Mouse (Mus musculus) layer of hippocampus, postnatal 14 days (tissue): ENCODE results near the gene Gm3839. TPM values are rescaled to one million over a fixed set of nuclear protein-coding genes. Genes with fewer than 3 reads are reported as not detected.
"Not testable (repeated sequence)": the region's sequence is repeated elsewhere in the genome, so short reads cannot be mapped to it uniquely, and the experiment has no call there.

Experiments
- DNase-seq, 2 experiments: peaks; one replicate each; pipeline ENCODE4 v3.0.0; 2021 to 2022; ENCODE audit warnings: low spot score in 2 of 2, mixed read lengths in 1 of 2
- long read RNA-seq, 2 experiments: library from polyadenylated mRNA; stranded (forward); transcript quantifications; one replicate each; pipeline ENCODE4 v2.0.0; 2021
- microRNA-seq, 2 experiments: library from miRNA; unstranded; fragments of <30 nt; microRNA quantifications; one replicate each; pipeline ENCODE4 v1.2.0; 2021
- total RNA-seq, 2 experiments: library from RNA; stranded (reverse); gene quantifications; 2 replicates each; pipeline ENCODE4 v1.2.3; 2021

The Gm3839 gene
- under 1 TPM; 0.57 to 0.76 TPM for total RNA-seq
- long read RNA-seq, experiment 1: 0 reads
- long read RNA-seq, experiment 2: 0 reads

- DNase-seq: not testable (repeated sequence)
These were observed at the start of gene Gm3839 for GRCm38 (mm10) chr14:11356626-11357025. Gene Gm3839, minus strand, starts transcription at chr14:11356726.

GRCm38 (mm10) chr14:11405661-11406060 is 49.1 kb upstream of the Gm3839 start:
- DNase-seq: no peak

- no peak for DNase-seq
These were observed 21.3 kb upstream of the Gm3839 start for GRCm38 (mm10) chr14:11377846-11378245.

GRCm38 (mm10) chr14:11375225-11375624 is 18.7 kb upstream of the Gm3839 start:
- no peak for DNase-seq

GRCm38 (mm10) chr14:11346086-11346485 is 10.4 kb downstream of the Gm3839 start:
- DNase-seq: no peak

- DNase-seq: peak in 1 of 2 experiments; percentile 2
These were observed 26.5 kb downstream of the Gm3839 start for GRCm38 (mm10) chr14:11329993-11330392.

- DNase-seq: peak in 1 of 2 experiments; percentile 5
These were observed 49.4 kb downstream of the Gm3839 start for GRCm38 (mm10) chr14:11307079-11307478.

- DNase-seq: not testable (repeated sequence)
These were observed 68.6 kb downstream of the Gm3839 start for GRCm38 (mm10) chr14:11287956-11288355.

- DNase-seq: peak in 1 of 2 experiments; percentile 15
These were observed 99.3 kb downstream of the Gm3839 start for GRCm38 (mm10) chr14:11257161-11257705.

- DNase-seq: no peak
These were observed 108.5 kb downstream of the Gm3839 start for GRCm38 (mm10) chr14:11248053-11248452.

- DNase-seq: peak in 1 of 2 experiments; percentile 11
These were observed 112.0 kb downstream of the Gm3839 start for GRCm38 (mm10) chr14:11244546-11244945.

GRCm38 (mm10) chr14:11232086-11232485 is 124.4 kb downstream of the Gm3839 start:
- DNase-seq: peak in 1 of 2 experiments; percentile 33

Small RNAs within 50 kb of the gene (microRNA-seq; reads per million reads assigned to microRNA genes)
- gene Mir5124b: 0 reads per million in 2 experiments

Other genes with a start within 250 kb of the Gm3839 start
- gene Fhit, start 194.7 kb downstream of the Gm3839 start, total RNA-seq: 1 to 10 TPM; 5.1 to 6.5 TPM
- 100 to 1,000 TPM; 165 to 169 TPM for gene Ptprg, start 196.8 kb upstream of the Gm3839 start, total RNA-seq